Mouse (Mus musculus): Measurements from ENCODE around the gene Crygs. TPM values are rescaled to one million over a fixed set of nuclear protein-coding genes. Genes with fewer than 3 reads are reported as not detected.

The Crygs gene
- polyA plus RNA-seq (2015; fragmentation: Nextera tagmentation; extraction: Ambion mirVana), result not detected in 2 replicates

DNA sequence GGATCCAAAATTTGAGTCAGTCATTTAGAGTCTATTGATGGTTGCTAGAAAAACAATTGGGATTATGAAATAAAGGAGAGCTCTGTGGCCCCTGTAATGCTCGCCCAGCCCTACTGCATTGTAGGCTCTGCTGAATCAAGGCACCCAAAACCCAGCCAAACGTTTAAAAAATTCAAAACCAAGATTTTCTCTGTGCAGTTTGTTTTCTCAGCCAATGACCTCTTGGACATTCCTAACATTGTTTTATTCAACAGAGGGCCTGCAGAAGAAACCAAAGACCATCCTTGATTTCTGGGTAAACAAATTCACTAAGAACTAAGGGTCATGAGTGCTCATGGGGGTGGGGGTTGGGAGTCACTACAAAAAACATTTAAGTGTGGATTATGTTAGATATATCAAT is at the start of gene Crygs:
Crygs (minus strand) TSS at position 101 of the 400 bp plus-strand sequence.
- no peak within 1 kb of the TSS for H3K4me3 ChIP-seq (ENCODE audit: low read length)
- 62% methylated on average over 2 of the region's 2 CpGs for WGBS

DNA sequence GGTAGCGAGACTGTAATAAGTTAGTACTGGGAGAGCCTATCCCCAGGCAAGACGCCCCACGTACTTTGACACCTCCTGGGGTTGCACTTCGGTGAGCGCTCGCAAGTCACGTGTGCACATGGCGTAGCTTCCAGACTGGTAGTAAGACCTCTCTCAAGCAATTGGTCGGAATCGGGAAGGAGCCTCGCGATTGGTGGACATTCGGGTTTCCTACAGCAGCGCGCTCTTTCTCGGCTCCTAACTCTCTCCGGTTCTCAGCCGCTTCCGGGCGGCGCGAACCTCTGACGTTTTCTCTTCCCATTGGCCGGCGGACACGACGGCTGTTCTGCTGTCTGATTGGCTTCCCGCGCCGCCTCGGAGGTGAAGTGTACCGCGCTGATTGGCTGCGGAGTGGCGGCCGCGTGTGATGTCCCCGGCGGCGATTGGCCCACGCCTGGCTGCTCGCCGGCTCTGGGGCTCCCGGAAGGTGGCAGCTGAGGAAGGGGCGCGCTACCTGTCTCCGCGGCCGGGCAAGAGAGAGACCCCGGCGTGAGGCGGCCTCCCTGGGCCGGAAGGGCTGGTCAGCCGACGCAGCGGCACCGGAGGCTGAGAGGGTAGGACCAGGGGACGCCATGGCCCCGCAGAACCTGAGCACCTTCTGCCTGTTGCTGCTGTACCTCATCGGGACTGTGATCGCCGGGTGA is 46.2 kb upstream of the Crygs start, which contains the start of the genes Tbccd1 and Dnajb11:
Tbccd1 (minus strand) TSS at position 239 of the 683 bp plus-strand sequence.
Dnajb11 (plus strand) TSS at position 415 of the 683 bp plus-strand sequence.
- WGBS, result under 1% methylated on average over 62 of the region's 62 CpGs
- Histone ChIP-seq H3K9ac (ENCODE audit: low read length) (peak within 1 kb of the TSS; percentile 86), H3K4me3 (ENCODE audit: low read length) (peak within 1 kb of the TSS; percentile 72), H3K27ac (ENCODE audit: low read length) (peak within 1 kb of the TSS; percentile 88), H3K4me2 (ENCODE audit: low read depth, low read length) (peak within 1 kb of the TSS; percentile 92), H3K4me1 (ENCODE audit: control insufficient read depth, insufficient read depth, low read length) (peaks cover 11% of the 10 kb centered on the region), H3K27me3 (ENCODE audit: control insufficient read depth, insufficient read depth, low read length) (no peaks in the 10 kb centered on the region), H3K36me3 (ENCODE audit: control insufficient read depth, insufficient read depth) (peaks cover 3% of the 10 kb centered on the region), H3K9me3 (replicated peaks; ENCODE audit: control insufficient read depth, low read length) (no peaks in the 10 kb centered on the region)
- peak; percentile 99 for ATAC-seq (replicated peaks; ENCODE audit: extremely low read depth, insufficient read depth, low FRiP score)

More for the DNA sequence above, at the start of gene Crygs:
- no peaks in the 10 kb centered on the region for H3K9me3 ChIP-seq (replicated peaks; ENCODE audit: control insufficient read depth, low read length)
- no peak for ATAC-seq (replicated peaks; ENCODE audit: extremely low read depth, insufficient read depth, low FRiP score)
- 0 out of 2 replicates have a peak, but pooled peaks cover 2% of the 10 kb centered on the region for H3K27me3 ChIP-seq (ENCODE audit: control insufficient read depth, insufficient read depth, low read length)
- H3K9ac ChIP-seq (ENCODE audit: low read length), result no peak within 1 kb of the TSS
- no peak within 1 kb of the TSS for H3K27ac ChIP-seq (ENCODE audit: low read length)
- peaks cover 6% of the 10 kb centered on the region; the same call in 1 of the 2 replicates for H3K36me3 ChIP-seq (ENCODE audit: control insufficient read depth, insufficient read depth)
- H3K4me2 ChIP-seq (ENCODE audit: low read depth, low read length), result no peak within 1 kb of the TSS
- H3K4me1 ChIP-seq (ENCODE audit: control insufficient read depth, insufficient read depth, low read length), result no peaks in the 10 kb centered on the region

DNA sequence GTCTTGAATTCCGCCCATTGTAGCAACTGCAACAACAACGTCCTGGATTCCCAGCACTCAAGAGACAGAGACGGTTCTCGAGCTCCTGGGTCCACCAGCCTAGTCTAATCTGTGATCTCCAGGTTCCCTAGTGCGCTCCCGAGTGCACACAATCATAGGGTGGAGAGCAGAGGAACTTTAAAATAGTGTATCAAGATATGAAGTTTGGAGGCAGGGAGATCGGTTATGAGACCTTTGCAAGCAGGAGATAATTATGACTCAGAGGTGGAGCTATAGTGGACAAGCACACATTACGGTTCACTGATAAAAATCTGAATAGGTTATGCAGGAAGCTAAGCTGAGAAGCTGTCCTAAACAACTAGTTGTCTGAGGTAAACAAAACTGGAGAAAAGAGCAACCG is 45.4 kb upstream of the Crygs start:
- Histone ChIP-seq H3K9me3 (replicated peaks; ENCODE audit: control insufficient read depth, low read length) (no peaks in the 10 kb centered on the region), H3K36me3 (ENCODE audit: control insufficient read depth, insufficient read depth) (no peaks in the 10 kb centered on the region), H3K27me3 (ENCODE audit: control insufficient read depth, insufficient read depth, low read length) (no peaks in the 10 kb centered on the region), H3K9ac (ENCODE audit: low read length) (peak overlapping the region; percentile 77), H3K4me2 (ENCODE audit: low read depth, low read length) (peak overlapping the region; percentile 92), H3K4me3 (ENCODE audit: low read length) (peak overlapping the region; percentile 72), H3K27ac (ENCODE audit: low read length) (peak overlapping the region; percentile 88), H3K4me1 (ENCODE audit: control insufficient read depth, insufficient read depth, low read length) (peaks cover 11% of the 10 kb centered on the region)
- WGBS, result 11% methylated on average over 9 of the region's 9 CpGs
- no peak for ATAC-seq (replicated peaks; ENCODE audit: extremely low read depth, insufficient read depth, low FRiP score)

DNA sequence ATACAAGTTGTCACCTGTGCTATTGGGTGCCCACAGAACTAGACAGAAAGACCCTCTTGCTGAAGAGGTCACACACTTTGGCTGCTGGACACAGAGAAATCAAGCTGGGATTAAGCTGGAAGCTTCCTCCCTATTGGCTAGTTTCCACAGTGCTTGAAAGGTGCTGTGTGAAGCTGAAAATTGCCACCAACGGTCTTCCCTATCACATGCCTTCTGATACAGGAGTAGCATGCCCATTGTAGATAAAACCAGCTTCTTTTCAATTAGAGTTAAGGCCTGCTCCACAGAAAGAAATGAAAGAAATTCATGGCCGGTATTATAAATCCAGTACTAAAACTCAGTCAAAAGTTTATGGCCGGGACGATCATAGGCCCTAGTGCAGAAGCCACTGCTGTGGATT is 41.3 kb upstream of the Crygs start:
- Histone ChIP-seq H3K9ac (ENCODE audit: low read length) (no peak overlapping the region), H3K9me3 (replicated peaks; ENCODE audit: control insufficient read depth, low read length) (no peaks in the 10 kb centered on the region), H3K27ac (ENCODE audit: low read length) (no peak overlapping the region), H3K36me3 (ENCODE audit: control insufficient read depth, insufficient read depth) (no peaks in the 10 kb centered on the region), H3K4me3 (ENCODE audit: low read length) (no peak overlapping the region), H3K4me2 (ENCODE audit: low read depth, low read length) (no peak overlapping the region), H3K4me1 (ENCODE audit: control insufficient read depth, insufficient read depth, low read length) (peaks cover 4% of the 10 kb centered on the region), H3K27me3 (ENCODE audit: control insufficient read depth, insufficient read depth, low read length) (no peaks in the 10 kb centered on the region)
- no peak for ATAC-seq (replicated peaks; ENCODE audit: extremely low read depth, insufficient read depth, low FRiP score)
- WGBS, result 86% methylated on average over 4 of the region's 4 CpGs

DNA sequence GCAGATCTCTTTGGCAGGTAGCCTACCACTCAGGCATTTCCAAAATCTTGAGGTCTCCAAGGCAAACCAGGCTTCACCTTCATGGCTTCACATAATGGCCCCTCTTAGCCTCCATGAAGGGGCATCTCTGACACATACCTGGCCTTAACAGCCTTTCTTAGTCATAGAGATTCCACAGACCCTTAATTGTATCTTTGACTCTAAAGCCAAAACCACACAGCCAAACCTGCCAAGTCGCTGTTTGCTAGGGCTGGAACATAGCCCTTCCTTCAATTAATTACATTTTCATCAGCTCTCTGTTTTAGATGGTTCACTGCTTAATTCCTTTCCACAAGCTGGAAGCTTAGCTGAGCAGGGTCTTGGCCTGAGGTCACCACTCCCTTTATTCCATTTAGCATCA is 37.0 kb upstream of the Crygs start:
- Histone ChIP-seq H3K9ac (ENCODE audit: low read length) (no peak overlapping the region), H3K27me3 (ENCODE audit: control insufficient read depth, insufficient read depth, low read length) (no peaks in the 10 kb centered on the region), H3K9me3 (replicated peaks; ENCODE audit: control insufficient read depth, low read length) (no peaks in the 10 kb centered on the region), H3K4me3 (ENCODE audit: low read length) (no peak overlapping the region), H3K4me2 (ENCODE audit: low read depth, low read length) (no peak overlapping the region), H3K27ac (ENCODE audit: low read length) (no peak overlapping the region), H3K36me3 (ENCODE audit: control insufficient read depth, insufficient read depth) (no peaks in the 10 kb centered on the region), H3K4me1 (ENCODE audit: control insufficient read depth, insufficient read depth, low read length) (0 out of 2 replicates have a peak, but pooled peaks cover 6% of the 10 kb centered on the region)
- 97% methylated on average over 1 of the region's 1 CpGs for WGBS
- ATAC-seq (replicated peaks; ENCODE audit: extremely low read depth, insufficient read depth, low FRiP score), result no peak

DNA sequence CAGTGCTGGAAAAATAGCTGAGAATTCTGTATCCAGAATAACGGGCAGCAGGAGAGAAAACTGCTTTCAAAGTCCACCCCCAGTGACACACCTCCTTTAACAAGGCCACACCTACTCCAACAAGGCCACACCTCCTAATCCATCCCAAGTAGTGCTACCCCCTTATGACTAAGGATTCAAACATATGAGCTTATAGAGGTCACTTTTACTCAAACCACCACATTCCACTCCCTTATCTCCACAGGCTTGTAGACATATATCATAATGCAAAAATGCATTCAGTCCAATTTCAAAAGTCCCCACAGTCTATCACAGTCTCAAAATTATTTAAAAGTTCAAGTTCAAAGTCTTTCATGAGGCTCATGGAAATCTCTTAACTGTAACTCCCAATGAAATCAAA is 36.3 kb upstream of the Crygs start:
- Histone ChIP-seq H3K9me3 (replicated peaks; ENCODE audit: control insufficient read depth, low read length) (no peaks in the 10 kb centered on the region), H3K9ac (ENCODE audit: low read length) (no peak overlapping the region), H3K4me1 (ENCODE audit: control insufficient read depth, insufficient read depth, low read length) (0 out of 2 replicates have a peak, but pooled peaks cover 6% of the 10 kb centered on the region), H3K27me3 (ENCODE audit: control insufficient read depth, insufficient read depth, low read length) (no peaks in the 10 kb centered on the region), H3K4me2 (ENCODE audit: low read depth, low read length) (no peak overlapping the region), H3K27ac (ENCODE audit: low read length) (no peak overlapping the region), H3K4me3 (ENCODE audit: low read length) (no peak overlapping the region), H3K36me3 (ENCODE audit: control insufficient read depth, insufficient read depth) (no peaks in the 10 kb centered on the region)
- no peak for ATAC-seq (replicated peaks; ENCODE audit: extremely low read depth, insufficient read depth, low FRiP score)
- WGBS, result 82% methylated on average over 1 of the region's 1 CpGs

DNA sequence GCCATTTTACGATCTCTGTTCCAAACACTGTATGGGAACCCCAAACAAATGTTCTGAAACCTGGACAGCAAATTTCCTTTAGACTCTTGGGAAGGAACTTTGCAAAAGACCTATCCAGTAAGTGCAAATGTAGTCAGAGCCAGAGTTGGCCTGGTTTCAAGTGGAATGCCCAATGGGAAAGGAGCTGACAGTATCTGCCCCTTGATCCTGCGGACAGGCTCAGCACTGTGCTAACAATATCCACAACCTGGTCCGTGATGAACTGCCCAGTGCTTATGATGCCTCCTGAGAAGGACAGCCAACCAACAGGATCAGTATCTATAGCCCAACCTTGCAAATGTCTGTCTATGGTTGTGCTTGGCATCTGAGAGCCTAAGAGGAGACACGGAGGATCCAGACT is 34.1 kb upstream of the Crygs start:
- no peak overlapping the region for H3K4me3 ChIP-seq (ENCODE audit: low read length)
- no peak overlapping the region for H3K27ac ChIP-seq (ENCODE audit: low read length)
- no peaks in the 10 kb centered on the region for H3K36me3 ChIP-seq (ENCODE audit: control insufficient read depth, insufficient read depth)
- no peaks in the 10 kb centered on the region for H3K27me3 ChIP-seq (ENCODE audit: control insufficient read depth, insufficient read depth, low read length)
- no peak for ATAC-seq (replicated peaks; ENCODE audit: extremely low read depth, insufficient read depth, low FRiP score)
- peaks cover 7% of the 10 kb centered on the region for H3K4me1 ChIP-seq (ENCODE audit: control insufficient read depth, insufficient read depth, low read length)
- no peak overlapping the region for H3K9ac ChIP-seq (ENCODE audit: low read length)
- 71% methylated on average over 4 of the region's 4 CpGs for WGBS
- H3K4me2 ChIP-seq (ENCODE audit: low read depth, low read length), result no peak overlapping the region
- H3K9me3 ChIP-seq (replicated peaks; ENCODE audit: control insufficient read depth, low read length), result no peaks in the 10 kb centered on the region

DNA sequence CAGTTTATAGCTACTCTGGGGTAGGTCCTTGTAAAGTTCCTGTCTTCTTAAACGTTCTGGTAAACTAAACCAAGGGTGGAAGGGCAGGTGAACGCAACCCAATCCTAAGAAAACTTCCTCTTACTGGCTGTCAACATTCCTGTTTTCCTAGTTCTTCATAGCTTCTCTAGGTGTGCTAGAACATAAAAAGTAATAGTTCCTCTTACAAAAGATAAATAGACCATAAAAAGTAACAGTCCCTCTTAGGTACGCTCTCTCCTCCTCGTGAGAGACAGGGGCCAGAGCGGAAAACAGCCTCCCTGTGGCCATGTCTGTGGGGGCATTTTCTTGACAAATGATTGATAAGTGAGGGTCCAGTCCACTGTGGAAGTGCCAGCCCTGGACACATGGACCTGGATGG is 33.5 kb upstream of the Crygs start:
- H3K27ac ChIP-seq (ENCODE audit: low read length), result peak overlapping the region; percentile 49; the same call in 1 of the 2 replicates
- H3K9ac ChIP-seq (ENCODE audit: low read length), result peak overlapping the region; percentile 74
- H3K9me3 ChIP-seq (replicated peaks; ENCODE audit: control insufficient read depth, low read length), result no peaks in the 10 kb centered on the region
- no peaks in the 10 kb centered on the region for H3K36me3 ChIP-seq (ENCODE audit: control insufficient read depth, insufficient read depth)
- peak overlapping the region; percentile 54 for H3K4me3 ChIP-seq (ENCODE audit: low read length)
- no peaks in the 10 kb centered on the region for H3K27me3 ChIP-seq (ENCODE audit: control insufficient read depth, insufficient read depth, low read length)
- 70% methylated on average over 5 of the region's 5 CpGs for whole genome bisulfite sequencing
- ATAC-seq (replicated peaks; ENCODE audit: extremely low read depth, insufficient read depth, low FRiP score), result no peak
- H3K4me1 ChIP-seq (ENCODE audit: control insufficient read depth, insufficient read depth, low read length), result peaks cover 14% of the 10 kb centered on the region
- peak overlapping the region; percentile 63 for H3K4me2 ChIP-seq (ENCODE audit: low read depth, low read length)

DNA sequence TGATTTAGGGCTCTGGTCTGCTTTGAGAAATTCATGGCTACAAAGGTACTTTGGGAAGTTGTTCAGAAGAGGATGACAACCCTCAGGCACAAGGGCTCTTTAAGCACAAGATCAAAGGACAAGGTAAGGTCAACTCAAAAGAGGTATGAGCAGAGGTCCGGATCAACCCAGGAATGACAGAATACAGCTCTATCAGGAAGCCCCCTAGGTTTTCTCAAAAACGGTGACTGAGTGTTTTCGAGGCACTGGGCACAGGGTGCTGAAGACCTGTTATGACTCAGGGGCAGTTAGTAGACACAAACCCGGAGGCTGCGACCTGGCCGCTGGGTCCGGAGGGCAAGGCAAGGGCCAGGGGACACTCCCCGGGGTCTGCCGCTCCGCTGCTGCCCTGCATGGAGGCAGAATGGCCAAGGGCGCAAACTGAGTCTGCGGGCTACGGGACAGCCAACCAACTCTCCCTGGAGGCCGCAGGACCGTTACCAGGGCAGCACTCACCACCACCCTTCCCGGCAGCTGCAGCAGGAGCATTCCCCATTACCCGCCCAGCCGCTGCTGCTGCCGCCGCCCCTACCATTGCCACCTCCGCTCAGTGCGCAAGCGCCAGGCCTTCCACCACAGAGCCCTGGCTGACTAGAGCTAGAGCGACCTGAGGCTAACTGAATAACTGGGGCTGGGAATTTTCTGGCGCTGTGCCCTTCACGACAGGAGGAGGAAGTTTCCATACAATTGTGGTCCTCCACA is 32.9 kb upstream of the Crygs start:
- H3K27me3 ChIP-seq (ENCODE audit: control insufficient read depth, insufficient read depth, low read length), result no peaks in the 10 kb centered on the region
- peaks cover 18% of the 10 kb centered on the region for H3K4me1 ChIP-seq (ENCODE audit: control insufficient read depth, insufficient read depth, low read length)
- 3% methylated on average over 26 of the region's 26 CpGs for WGBS
- peak overlapping the region; percentile 54 for H3K4me3 ChIP-seq (ENCODE audit: low read length)
- H3K9ac ChIP-seq (ENCODE audit: low read length), result peak overlapping the region; percentile 74
- peak; percentile 90 for ATAC-seq (replicated peaks; ENCODE audit: extremely low read depth, insufficient read depth, low FRiP score)
- H3K27ac ChIP-seq (ENCODE audit: low read length), result peak overlapping the region; percentile 49
- H3K9me3 ChIP-seq (replicated peaks; ENCODE audit: control insufficient read depth, low read length), result no peaks in the 10 kb centered on the region
- no peaks in the 10 kb centered on the region for H3K36me3 ChIP-seq (ENCODE audit: control insufficient read depth, insufficient read depth)
- H3K4me2 ChIP-seq (ENCODE audit: low read depth, low read length), result peak overlapping the region; percentile 63

Data from heart, embryonic 16.5 days (tissue).